Mouse (Mus musculus) stomach, embryonic 15.5 days (tissue): ENCODE measurements around the gene Ccdc78. TPM values are rescaled to one million over a fixed set of nuclear protein-coding genes. Genes with fewer than 3 reads are reported as not detected.

Experiments
- ATAC-seq: fragments of 200-750 bp; cut with Nextera tagmentation; 2 replicates; pipeline ENCODE4 v1.8.0; 2017; ENCODE audit warnings: low read depth, moderate number of reproducible peaks, moderate TSS enrichment; ENCODE audit not compliant: insufficient read depth, low FRiP score
- H3K27ac ChIP-seq: fragments of 300-500 bp; sonication (generic); 2 replicates; pipeline ENCODE4 v1.5.1; 2015; ENCODE audit warnings: mild to moderate bottlenecking, inconsistent platforms
- H3K27me3 ChIP-seq: fragments of 300-500 bp; sonication (generic); replicated peaks from 2 replicates; pipeline ENCODE4 v1.6.1; 2015; ENCODE audit warnings: inconsistent platforms
- H3K36me3 ChIP-seq: fragments of 300-500 bp; sonication (generic); 2 replicates; pipeline ENCODE4 v1.6.1; 2015; ENCODE audit warnings: inconsistent platforms
- H3K4me1 ChIP-seq: fragments of 300-500 bp; sonication (generic); 2 replicates; pipeline ENCODE4 v1.6.1; 2015; ENCODE audit warnings: inconsistent platforms
- H3K4me2 ChIP-seq: fragments of 300-500 bp; sonication (generic); 2 replicates; pipeline ENCODE4 v1.6.1; 2015; ENCODE audit warnings: mild to moderate bottlenecking, inconsistent platforms
- H3K4me3 ChIP-seq: fragments of 300-500 bp; sonication (generic); replicated peaks from 2 replicates; pipeline ENCODE4 v1.5.1; 2015; ENCODE audit warnings: inconsistent platforms
- H3K9ac ChIP-seq: fragments of 300-500 bp; sonication (generic); 2 replicates; pipeline ENCODE4 v1.6.1; 2015; ENCODE audit warnings: inconsistent platforms
- H3K9me3 ChIP-seq: fragments of 300-500 bp; sonication (generic); 2 replicates; pipeline ENCODE4 v1.6.1; 2016; ENCODE audit warnings: inconsistent platforms
- WGBS: fragments of 180-500 bp; shearing (Covaris S2); methylation state at CpG from one replicate; pipeline ENCODE4 v1.1.7; 2015; 5-methylcytosine and 5-hydroxymethylcytosine counted together
- polyA plus RNA-seq: library from polyadenylated mRNA; unstranded; fragments of >200 nt; fragmentation: Nextera tagmentation; extraction: Ambion mirVana; gene quantifications from 2 replicates; pipeline ENCODE4 v1.2.1, GENCODE M21; 2015

Ccdc78 gene
- polyA plus RNA-seq, 1 experiment from 2014 or later, result 0.26 TPM

DNA sequence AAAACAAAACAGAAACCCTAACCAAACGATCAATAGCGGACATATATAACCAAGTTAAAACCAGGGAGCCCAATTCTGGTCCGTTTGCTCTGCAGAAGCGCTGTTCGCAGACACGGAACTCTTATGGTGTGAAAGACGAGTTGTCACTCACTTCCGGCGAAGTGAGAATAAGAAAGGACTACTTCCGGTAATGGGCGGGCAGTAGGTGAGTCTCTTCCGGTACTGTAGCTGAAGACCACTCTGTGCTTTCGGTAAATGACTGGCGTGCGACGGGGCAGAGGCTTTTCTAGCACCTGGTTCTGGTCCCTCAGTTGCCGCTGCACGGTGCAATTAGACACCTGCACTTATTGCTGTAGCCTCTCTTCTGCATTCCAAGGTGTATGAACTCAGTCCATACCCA is 37.1 kb downstream of the Ccdc78 start, which contains the start of gene Wdr24:
Gene Wdr24 (plus strand): TSS at position 176 of the 400 bp plus-strand sequence.
- H3K27me3 ChIP-seq, result peaks cover 26% of the 10 kb centered on the region
- peaks cover 33% of the 10 kb centered on the region for H3K4me1 ChIP-seq
- peak; percentile 65 for ATAC-seq
- H3K36me3 ChIP-seq, result peaks cover 6% of the 10 kb centered on the region; the same call in 1 of the 2 replicates
- peak within 1 kb of the TSS; percentile 71 for H3K4me2 ChIP-seq
- under 1% methylated on average over 18 of the region's 18 CpGs for WGBS
- no peak within 1 kb of the TSS for H3K27ac ChIP-seq
- peak within 1 kb of the TSS; percentile 60 for H3K4me3 ChIP-seq
- peak within 1 kb of the TSS; percentile 25; the same call in 1 of the 2 replicates for H3K9ac ChIP-seq
- H3K9me3 ChIP-seq, result no peaks in the 10 kb centered on the region

DNA sequence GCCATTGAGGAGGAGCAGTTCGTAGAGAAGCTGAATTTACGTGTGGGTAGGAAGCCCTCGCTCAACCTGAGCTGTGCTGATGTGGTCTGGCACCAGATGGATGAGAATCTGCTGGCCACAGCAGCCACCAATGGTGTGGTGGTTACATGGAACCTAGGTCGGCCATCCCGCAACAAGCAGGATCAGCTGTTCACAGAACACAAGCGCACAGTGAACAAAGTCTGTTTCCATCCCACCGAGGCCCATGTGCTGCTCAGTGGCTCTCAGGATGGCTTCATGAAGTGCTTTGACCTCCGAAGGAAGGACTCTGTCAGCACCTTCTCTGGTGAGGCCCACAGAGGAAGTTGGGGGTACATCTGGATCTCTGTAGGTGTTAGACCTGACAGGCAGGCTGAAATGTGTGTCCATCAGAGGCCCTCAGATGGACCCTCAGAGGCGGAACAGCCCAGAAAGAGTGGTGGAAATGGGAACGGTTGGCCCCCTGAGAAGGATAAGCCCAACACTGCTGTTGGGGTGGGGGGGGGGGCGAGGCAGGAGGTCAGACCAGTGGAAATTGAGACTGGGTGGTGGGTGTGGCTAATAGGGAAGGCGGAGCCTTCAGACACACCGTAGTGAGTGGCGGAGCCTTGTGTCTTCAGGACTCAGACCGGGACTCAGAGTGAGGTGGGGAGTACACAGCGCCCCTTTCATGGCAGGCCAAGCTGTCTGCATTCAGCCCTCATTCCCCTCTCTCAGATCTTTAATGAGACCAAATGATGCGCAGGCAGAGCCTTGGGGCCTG is 38.2 kb downstream of the Ccdc78 start:
- Histone ChIP-seq H3K27me3 (peaks cover 15% of the 10 kb centered on the region), H3K9ac (no peak overlapping the region), H3K36me3 (peaks cover 6% of the 10 kb centered on the region; the same call in 1 of the 2 replicates), H3K4me2 (peak overlapping the region; percentile 71), H3K4me1 (peaks cover 33% of the 10 kb centered on the region), H3K9me3 (no peaks in the 10 kb centered on the region), H3K27ac (no peak overlapping the region), H3K4me3 (peak overlapping the region; percentile 60)
- ATAC-seq, result no peak
- WGBS, result 68% methylated on average over 16 of the region's 17 CpGs

DNA sequence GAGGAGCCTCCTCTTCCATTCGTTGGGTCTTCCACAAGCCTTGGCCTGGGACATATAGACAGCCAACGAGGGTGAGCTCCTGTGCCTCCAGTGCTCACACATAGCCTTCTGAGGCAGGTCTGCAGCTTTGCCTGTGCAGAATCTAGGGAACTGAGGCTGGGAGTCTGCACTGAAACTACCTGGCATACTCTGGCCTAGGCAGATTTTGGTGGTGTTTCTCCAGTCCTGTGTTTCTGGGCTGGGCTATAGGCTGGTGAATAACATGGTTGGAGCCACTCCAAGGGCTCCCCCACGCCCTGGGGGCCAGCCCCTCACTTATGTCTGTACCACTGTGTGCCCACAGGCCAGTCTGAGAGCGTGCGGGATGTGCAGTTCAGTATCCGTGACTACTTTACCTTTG is 38.9 kb downstream of the Ccdc78 start:
- no peak overlapping the region for H3K4me2 ChIP-seq
- ATAC-seq, result no peak
- 87% methylated on average over 6 of the region's 6 CpGs for WGBS

DNA sequence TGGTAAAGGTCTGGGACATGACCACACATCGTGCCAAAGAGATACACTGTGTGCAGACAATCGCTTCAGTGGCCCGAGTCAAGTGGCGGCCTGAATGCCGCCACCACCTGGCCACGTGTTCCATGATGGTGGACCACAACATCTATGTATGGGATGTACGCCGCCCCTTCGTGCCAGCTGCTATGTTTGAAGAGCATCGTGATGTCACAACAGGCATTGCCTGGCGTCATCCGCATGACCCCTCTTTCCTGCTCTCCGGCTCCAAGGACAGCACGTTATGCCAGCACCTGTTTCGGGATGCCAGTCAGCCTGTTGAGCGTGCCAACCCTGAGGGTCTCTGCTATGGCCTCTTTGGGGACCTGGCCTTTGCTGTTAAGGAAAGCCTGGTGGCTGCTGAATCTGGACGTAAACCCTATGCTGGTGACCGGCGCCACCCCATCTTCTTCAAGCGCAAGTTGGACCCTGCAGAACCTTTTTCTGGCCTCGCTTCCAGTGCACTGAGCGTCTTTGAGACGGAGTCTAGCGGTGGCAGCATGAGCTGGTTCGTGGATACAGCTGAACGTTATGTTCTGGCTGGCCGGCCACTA is 39.7 kb downstream of the Ccdc78 start:
- 94% methylated on average over 27 of the region's 27 CpGs for WGBS
- Histone ChIP-seq H3K36me3 (peaks cover 14% of the 10 kb centered on the region), H3K9ac (no peak overlapping the region), H3K4me1 (peaks cover 48% of the 10 kb centered on the region), H3K27ac (no peak overlapping the region), H3K4me3 (no peak overlapping the region), H3K9me3 (no peaks in the 10 kb centered on the region), H3K27me3 (0 out of 2 replicates have a peak, but pooled peaks cover 4% of the 10 kb centered on the region), H3K4me2 (no peak overlapping the region)
- no peak for ATAC-seq

More for the DNA sequence above, 38.9 kb downstream of the Ccdc78 start:
- Histone ChIP-seq H3K4me3 (no peak overlapping the region), H3K36me3 (peaks cover 6% of the 10 kb centered on the region; the same call in 1 of the 2 replicates), H3K4me1 (peaks cover 41% of the 10 kb centered on the region), H3K27ac (no peak overlapping the region), H3K9ac (no peak overlapping the region), H3K9me3 (no peaks in the 10 kb centered on the region), H3K27me3 (peaks cover 8% of the 10 kb centered on the region)

DNA sequence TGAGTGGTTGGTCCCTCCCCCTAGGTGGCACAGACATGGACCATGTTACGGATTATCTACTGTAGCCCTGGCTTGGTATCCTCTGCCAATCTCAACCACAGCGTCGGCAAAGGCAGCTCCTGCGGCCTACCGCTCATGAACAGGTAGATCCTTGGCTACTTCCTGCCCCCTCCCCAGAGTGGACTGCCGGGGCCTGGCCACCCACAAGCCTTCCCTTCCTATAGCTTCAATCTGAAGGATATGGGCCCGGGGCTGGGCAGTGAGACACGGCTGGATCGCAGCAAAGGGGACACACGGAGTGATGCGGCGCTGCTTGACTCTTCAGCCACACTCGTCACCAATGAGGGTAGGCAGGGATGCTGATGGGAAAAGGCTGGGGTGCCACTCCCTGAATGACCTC is 40.6 kb downstream of the Ccdc78 start:
- 93% methylated on average over 13 of the region's 13 CpGs for WGBS
- Histone ChIP-seq H3K4me1 (peaks cover 57% of the 10 kb centered on the region), H3K4me3 (no peak overlapping the region), H3K4me2 (no peak overlapping the region), H3K27ac (no peak overlapping the region), H3K9ac (no peak overlapping the region), H3K9me3 (no peaks in the 10 kb centered on the region), H3K27me3 (0 out of 2 replicates have a peak, but pooled peaks cover 4% of the 10 kb centered on the region), H3K36me3 (peaks cover 19% of the 10 kb centered on the region)
- no peak for ATAC-seq

DNA sequence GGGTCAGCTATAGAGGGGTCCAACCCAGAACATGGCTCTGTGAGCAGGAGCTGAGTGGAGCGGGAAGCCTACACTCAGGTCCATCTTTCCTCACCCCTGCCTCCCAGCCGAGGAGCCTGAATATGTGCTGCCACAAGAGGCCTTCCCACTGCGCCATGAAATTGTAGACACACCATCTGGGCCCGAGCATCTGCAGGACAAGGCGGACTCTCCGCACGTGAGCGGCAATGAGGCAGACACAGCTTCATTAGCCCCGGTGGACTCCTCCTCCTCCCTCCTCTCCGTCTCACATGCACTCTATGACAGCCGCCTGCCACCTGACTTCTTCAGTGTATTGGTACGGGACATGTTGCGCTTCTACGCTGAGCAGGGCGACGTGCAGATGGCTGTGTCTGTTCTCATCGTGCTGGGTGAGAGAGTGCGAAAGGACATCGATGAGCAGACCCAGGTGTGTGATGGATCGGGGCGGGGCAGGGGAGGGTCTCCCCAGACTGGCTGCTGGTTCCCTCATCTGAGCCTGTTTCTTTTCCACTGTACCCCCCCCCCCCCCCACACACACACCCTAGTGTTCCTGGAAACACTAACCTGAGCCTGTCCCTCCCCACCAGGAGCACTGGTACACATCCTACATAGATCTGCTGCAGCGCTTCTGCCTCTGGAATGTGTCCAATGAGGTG is 41.3 kb downstream of the Ccdc78 start:
- no peak overlapping the region for H3K9ac ChIP-seq
- no peaks in the 10 kb centered on the region for H3K9me3 ChIP-seq
- 91% methylated on average over 22 of the region's 22 CpGs for WGBS
- no peak for ATAC-seq
- H3K27ac ChIP-seq, result 0 out of 2 replicates have a peak overlapping the region, but pooled peaks have one; percentile 91
- no peak overlapping the region for H3K4me3 ChIP-seq
- H3K36me3 ChIP-seq, result peaks cover 19% of the 10 kb centered on the region
- peaks cover 59% of the 10 kb centered on the region for H3K4me1 ChIP-seq
- H3K4me2 ChIP-seq, result no peak overlapping the region
- no peaks in the 10 kb centered on the region for H3K27me3 ChIP-seq

DNA sequence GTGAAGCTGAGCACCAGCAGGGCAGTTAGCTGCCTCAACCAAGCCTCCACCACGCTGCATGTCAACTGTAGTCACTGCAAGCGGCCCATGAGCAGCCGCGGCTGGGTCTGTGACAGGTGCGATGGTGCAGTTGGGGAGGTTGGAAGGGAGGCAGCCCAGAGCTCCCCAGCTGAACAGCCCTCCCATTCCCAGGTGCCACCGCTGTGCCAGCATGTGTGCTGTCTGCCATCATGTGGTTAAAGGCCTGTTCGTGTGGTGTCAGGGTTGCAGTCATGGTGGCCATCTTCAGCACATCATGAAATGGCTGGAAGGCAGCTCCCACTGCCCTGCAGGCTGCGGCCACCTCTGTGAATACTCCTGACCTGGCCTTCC is 41.8 kb downstream of the Ccdc78 start:
- Histone ChIP-seq H3K9ac (0 out of 2 replicates have a peak overlapping the region, but pooled peaks have one; percentile 14), H3K9me3 (no peaks in the 10 kb centered on the region), H3K4me1 (peaks cover 59% of the 10 kb centered on the region), H3K36me3 (peaks cover 19% of the 10 kb centered on the region), H3K27me3 (no peaks in the 10 kb centered on the region), H3K4me2 (peak overlapping the region; percentile 75), H3K27ac (peak overlapping the region; percentile 91; the same call in 1 of the 2 replicates), H3K4me3 (peak overlapping the region; percentile 61)
- 84% methylated on average over 8 of the region's 8 CpGs for WGBS
- no peak for ATAC-seq

DNA sequence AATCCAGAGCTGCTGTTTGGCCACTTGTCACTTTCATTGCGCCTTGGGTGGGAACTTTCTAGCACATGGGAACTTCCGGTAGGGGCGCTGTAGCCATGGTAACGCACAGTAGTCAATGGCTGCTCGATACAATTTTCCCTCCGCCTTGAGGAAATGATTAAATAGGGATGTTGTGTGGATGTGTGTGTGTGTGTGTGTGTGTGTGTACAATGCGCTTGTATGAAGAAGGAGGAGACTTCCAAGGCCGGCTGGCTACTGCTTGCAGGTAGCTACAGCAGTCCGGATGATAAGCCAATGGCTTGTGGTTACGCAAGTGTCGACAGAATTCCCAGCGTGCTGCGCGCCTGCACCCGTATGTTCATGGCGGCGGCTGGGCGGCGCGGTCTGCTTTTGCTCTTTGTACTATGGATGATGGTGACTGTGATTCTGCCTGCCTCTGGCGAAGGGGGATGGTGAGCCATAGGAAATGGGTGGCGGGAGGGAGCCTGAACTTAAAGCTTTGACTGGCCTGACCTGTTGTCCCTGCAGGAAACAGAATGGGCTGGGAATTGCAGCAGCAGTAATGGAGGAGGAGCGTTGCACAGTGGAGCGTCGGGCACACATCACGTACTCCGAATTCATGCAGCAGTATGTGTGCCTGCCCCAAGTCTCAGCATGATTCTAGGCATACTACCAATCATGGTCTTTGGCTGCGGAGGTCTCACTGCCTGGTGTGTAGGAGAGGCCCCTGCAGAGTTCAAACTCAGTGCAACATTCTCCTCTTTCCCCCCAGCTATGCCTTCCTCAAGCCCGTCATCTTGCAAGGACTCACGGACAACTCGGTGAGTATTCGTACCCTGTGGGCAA is 42.6 kb downstream of the Ccdc78 start, which contains the start of gene Jmjd8:
Gene Jmjd8 (plus strand): TSS at position 156 of the 846 bp plus-strand sequence.
- H3K27ac ChIP-seq, result peak within 1 kb of the TSS; percentile 91
- peaks cover 19% of the 10 kb centered on the region for H3K36me3 ChIP-seq
- H3K4me3 ChIP-seq, result peak within 1 kb of the TSS; percentile 61
- H3K9ac ChIP-seq, result peak within 1 kb of the TSS; percentile 60; the same call in 1 of the 2 replicates
- ATAC-seq, result peak; percentile 28
- no peaks in the 10 kb centered on the region for H3K9me3 ChIP-seq
- peak within 1 kb of the TSS; percentile 75 for H3K4me2 ChIP-seq
- H3K27me3 ChIP-seq, result no peaks in the 10 kb centered on the region
- peaks cover 61% of the 10 kb centered on the region for H3K4me1 ChIP-seq
- under 1% methylated on average over 32 of the region's 32 CpGs for WGBS

DNA sequence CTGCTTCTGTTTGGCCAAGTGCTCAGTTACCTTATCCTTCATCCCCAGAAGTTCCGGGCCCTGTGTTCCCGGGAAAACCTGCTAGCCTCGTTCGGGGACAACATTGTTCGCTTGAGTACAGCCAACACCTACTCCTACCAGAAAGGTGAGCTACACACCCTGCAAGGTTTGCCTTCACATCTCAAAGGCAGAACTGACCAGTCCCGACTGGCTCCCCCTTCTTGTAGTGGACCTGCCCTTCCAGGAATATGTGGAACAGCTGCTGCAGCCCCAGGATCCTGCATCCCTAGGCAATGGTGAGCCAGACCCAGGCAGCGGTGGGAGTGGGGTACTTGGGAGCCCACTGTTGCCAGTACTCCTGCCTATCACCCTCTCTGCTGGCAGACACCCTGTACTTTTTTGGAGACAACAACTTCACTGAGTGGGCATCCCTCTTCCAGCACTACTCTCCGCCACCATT is 43.2 kb downstream of the Ccdc78 start:
- H3K27me3 ChIP-seq, result no peaks in the 10 kb centered on the region
- peaks cover 61% of the 10 kb centered on the region for H3K4me1 ChIP-seq
- ATAC-seq, result no peak
- peak overlapping the region; percentile 75 for H3K4me2 ChIP-seq
- 36% methylated on average over 8 of the region's 8 CpGs for WGBS
- H3K9me3 ChIP-seq, result no peaks in the 10 kb centered on the region
- H3K27ac ChIP-seq, result peak overlapping the region; percentile 91
- peaks cover 19% of the 10 kb centered on the region for H3K36me3 ChIP-seq
- H3K9ac ChIP-seq, result peak overlapping the region; percentile 60; the same call in 1 of the 2 replicates
- H3K4me3 ChIP-seq, result peak overlapping the region; percentile 61

DNA sequence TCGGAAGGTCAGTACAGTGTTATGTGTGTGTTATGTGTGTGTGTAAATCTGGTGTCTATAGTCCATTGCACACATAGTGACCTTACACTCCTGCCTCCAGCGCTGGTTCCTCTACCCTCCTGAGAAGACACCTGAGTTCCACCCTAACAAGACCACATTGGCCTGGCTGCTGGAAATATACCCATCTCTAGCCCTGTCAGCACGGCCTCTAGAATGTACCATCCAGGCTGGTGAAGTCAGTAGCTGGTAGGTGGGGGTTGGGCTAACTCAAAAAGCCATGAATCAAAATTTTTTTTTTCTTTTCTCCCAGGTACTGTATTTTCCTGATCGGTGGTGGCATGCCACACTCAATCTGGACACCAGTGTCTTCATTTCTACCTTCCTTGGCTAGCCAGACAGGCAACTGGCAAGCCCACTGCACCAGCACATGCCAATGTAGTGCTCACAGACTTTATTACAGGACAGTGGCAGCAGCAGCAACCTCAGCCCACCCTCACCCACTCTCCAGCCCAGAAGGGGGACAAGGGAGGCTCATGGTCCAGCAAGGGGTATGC is 43.9 kb downstream of the Ccdc78 start:
- H3K27me3 ChIP-seq, result no peaks in the 10 kb centered on the region
- peaks cover 19% of the 10 kb centered on the region for H3K36me3 ChIP-seq
- H3K4me3 ChIP-seq, result peak overlapping the region; percentile 89; the same call in 1 of the 2 replicates
- no peak for ATAC-seq
- peaks cover 61% of the 10 kb centered on the region for H3K4me1 ChIP-seq
- peak overlapping the region; percentile 95 for H3K4me2 ChIP-seq
- H3K27ac ChIP-seq, result peak overlapping the region; percentile 91; the same call in 1 of the 2 replicates
- H3K9ac ChIP-seq, result no peak overlapping the region
- 80% methylated on average over 4 of the region's 4 CpGs for WGBS
- no peaks in the 10 kb centered on the region for H3K9me3 ChIP-seq
